Mouse (Mus musculus) R1 (cell line): Measurements from ENCODE around the gene Ptprn2.

ENCODE experiments used
- DNase-seq: peaks from one replicate; pipeline ENCODE4 v3.0.0-alpha.2; 2018; ENCODE audit warnings: low read depth, low spot score

The Ptprn2 gene

GRCm38 (mm10) chr12:116975547-116975946 lies 490.0 kb downstream of the Ptprn2 start:
- DNase-seq: no peak

- no peak for DNase-seq
These were observed 491.5 kb downstream of the Ptprn2 start for GRCm38 (mm10) chr12:116976981-116977380.

GRCm38 (mm10) chr12:116978201-116978600 lies 492.7 kb downstream of the Ptprn2 start:
- DNase-seq: no peak

GRCm38 (mm10) chr12:116981315-116981714 lies 495.8 kb downstream of the Ptprn2 start:
- no peak for DNase-seq

GRCm38 (mm10) chr12:116989144-116989543 lies 503.6 kb downstream of the Ptprn2 start:
- peak; percentile 17 for DNase-seq

GRCm38 (mm10) chr12:117001546-117002148 lies 516.1 kb downstream of the Ptprn2 start:
- DNase-seq: no peak

GRCm38 (mm10) chr12:117016753-117017595 lies 531.5 kb downstream of the Ptprn2 start:
- DNase-seq: no peak

GRCm38 (mm10) chr12:117017912-117018311 lies 532.4 kb downstream of the Ptprn2 start:
- no peak for DNase-seq

GRCm38 (mm10) chr12:117023235-117023634 lies 537.7 kb downstream of the Ptprn2 start:
- no peak for DNase-seq

GRCm38 (mm10) chr12:117024916-117025315 lies 539.4 kb downstream of the Ptprn2 start:
- no peak for DNase-seq

GRCm38 (mm10) chr12:117025676-117026075 lies 540.2 kb downstream of the Ptprn2 start:
- no peak for DNase-seq

GRCm38 (mm10) chr12:117027351-117027750 lies 541.8 kb downstream of the Ptprn2 start:
- DNase-seq: no peak

- peak; percentile 74 for DNase-seq
These were observed 542.9 kb downstream of the Ptprn2 start for GRCm38 (mm10) chr12:117028333-117028961.

GRCm38 (mm10) chr12:117033172-117033571 lies 547.7 kb downstream of the Ptprn2 start:
- DNase-seq: no peak

GRCm38 (mm10) chr12:117034506-117034905 lies 549.0 kb downstream of the Ptprn2 start:
- no peak for DNase-seq

- DNase-seq: peak; percentile 72
These were observed 549.7 kb downstream of the Ptprn2 start for GRCm38 (mm10) chr12:117035243-117035642.

- DNase-seq: peak; percentile 81
These were observed 553.9 kb downstream of the Ptprn2 start for GRCm38 (mm10) chr12:117039411-117039810.

GRCm38 (mm10) chr12:117041409-117041808 lies 555.9 kb downstream of the Ptprn2 start:
- no peak for DNase-seq

- no peak for DNase-seq
These were observed 557.2 kb downstream of the Ptprn2 start for GRCm38 (mm10) chr12:117042706-117043105.

GRCm38 (mm10) chr12:117047384-117048251 lies 562.1 kb downstream of the Ptprn2 start:
- peak; percentile 96 for DNase-seq

- no peak for DNase-seq
These were observed 564.3 kb downstream of the Ptprn2 start for GRCm38 (mm10) chr12:117049829-117050228.
